Mouse (Mus musculus) retina, adult 2 months (tissue): ENCODE data around the gene Gm136.
"Not testable (repeated sequence)": the region's sequence is repeated elsewhere in the genome, so short reads cannot be mapped to it uniquely, and the experiment has no call there.

Source experiments
- DNase-seq: peaks from one replicate; pipeline ENCODE4 v3.0.0-alpha.2; 2012; ENCODE audit warnings: low read depth, low spot score

Gm136 gene

GRCm38 (mm10) chr4:34756163-34756562 lies at the start of gene Gm136:
Gene Gm136 (minus strand): TSS chr4:34756263.
- no peak for DNase-seq

GRCm38 (mm10) chr4:34801166-34802034 lies 45.3 kb upstream of the Gm136 start:
- DNase-seq = no peak

- no peak for DNase-seq
Measured at GRCm38 (mm10) chr4:34798005-34798404, 41.9 kb upstream of the Gm136 start.

GRCm38 (mm10) chr4:34797294-34797983 lies 41.4 kb upstream of the Gm136 start:
- DNase-seq = no peak

- DNase-seq = no peak
Measured at GRCm38 (mm10) chr4:34796294-34796693, 40.2 kb upstream of the Gm136 start.

GRCm38 (mm10) chr4:34786476-34786875 lies 30.4 kb upstream of the Gm136 start:
- DNase-seq = no peak

DNA sequence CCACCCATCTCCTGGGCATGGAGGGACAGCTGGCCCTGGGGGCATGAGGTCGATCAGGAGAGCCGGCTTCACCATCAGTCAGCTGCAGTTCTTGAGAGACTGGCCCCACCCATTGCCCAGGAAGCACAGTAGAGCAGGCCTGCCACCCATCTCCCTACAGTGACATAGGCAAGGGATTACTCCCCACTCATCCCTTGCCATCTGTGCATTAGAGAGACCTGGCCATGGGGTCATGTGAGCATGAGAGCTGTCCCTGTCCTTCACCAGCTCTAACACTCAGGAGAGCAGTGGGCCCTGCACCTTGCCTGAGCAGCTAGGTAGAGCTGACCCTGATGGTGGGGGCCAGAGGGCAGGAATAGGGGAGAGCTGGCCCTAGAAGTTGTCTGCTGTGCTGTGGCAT lies 29.6 kb upstream of the Gm136 start:
- peak; percentile 50 for DNase-seq

GRCm38 (mm10) chr4:34784865-34785264 lies 28.8 kb upstream of the Gm136 start:
- DNase-seq = no peak

- no peak for DNase-seq
Measured at GRCm38 (mm10) chr4:34782730-34783129, 26.7 kb upstream of the Gm136 start.

- DNase-seq = peak; percentile 83
Measured at GRCm38 (mm10) chr4:34777677-34778527, 21.8 kb upstream of the Gm136 start, which contains the start of gene Smim8. Gene Smim8 (minus strand): TSS chr4:34778423.

GRCm38 (mm10) chr4:34771652-34772371 lies 15.7 kb upstream of the Gm136 start:
- peak; percentile 60 for DNase-seq

- no peak for DNase-seq
Measured at GRCm38 (mm10) chr4:34749236-34749635, 6.8 kb downstream of the Gm136 start.

DNA sequence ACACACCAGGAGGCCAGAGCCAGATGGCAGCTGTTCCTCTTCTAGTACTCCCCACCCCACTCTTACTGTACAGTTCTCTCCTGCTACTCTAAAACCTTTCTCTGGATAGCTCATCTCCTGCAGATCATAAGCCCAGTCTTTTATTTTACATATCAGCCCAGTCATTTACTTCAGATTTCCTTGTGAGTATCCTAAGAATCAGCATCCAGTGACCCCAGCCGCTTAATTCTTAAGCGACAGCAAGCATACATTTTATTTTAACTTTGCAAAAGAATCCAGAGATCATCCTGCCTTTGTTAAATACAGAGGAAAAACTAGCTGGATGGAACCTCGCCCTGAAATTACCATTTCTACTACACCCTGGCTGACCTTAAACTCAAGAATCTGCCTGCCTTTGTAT lies 21.6 kb downstream of the Gm136 start:
- DNase-seq = no peak

DNA sequence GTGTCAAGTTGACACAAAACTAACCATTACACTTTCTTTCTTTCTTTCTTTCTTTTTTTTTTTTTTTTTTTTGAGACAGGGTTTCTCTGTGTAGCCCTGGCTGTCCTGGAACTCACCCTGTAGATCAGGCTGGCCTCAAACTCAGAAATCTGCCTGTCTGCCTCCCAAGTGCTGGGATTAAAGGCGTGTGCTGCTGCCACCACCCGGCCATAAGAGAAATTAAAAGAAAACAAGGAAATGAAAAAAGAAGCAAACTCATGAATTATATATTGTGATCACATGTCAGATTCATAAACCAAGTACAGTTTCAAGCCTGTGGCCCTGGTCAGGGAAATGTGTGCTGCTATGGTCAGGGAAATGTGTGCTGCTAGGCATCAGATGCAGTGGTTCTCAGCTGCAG lies 22.6 kb downstream of the Gm136 start:
- DNase-seq = not testable (repeated sequence)

DNA sequence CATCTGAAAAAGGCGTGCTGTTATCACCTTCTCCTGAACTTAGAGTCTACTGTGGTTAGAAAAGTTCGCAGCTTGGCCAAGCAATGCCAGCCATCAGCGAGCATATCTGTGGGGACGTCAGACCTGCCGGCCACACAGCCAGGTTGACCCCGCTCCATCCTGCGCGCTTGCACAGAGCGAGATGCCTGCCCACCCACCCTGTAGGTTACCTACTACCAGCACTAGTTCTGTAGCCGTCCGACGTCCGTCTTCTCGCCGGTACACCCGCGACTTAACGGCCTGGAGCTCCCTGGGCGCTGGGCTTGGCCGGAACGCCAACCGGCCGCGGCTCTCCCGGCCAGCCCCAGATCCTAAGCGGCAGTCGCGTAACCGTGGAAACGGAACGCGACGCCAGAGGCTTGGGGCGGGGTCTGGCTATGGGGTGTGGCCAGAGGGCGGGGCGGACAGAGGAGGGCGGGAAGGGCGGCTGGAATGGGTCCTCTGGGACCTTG lies 26.2 kb downstream of the Gm136 start, which contains the start of gene Cfap206:
Cfap206 (minus strand) TSS at position 356 of the 491 bp plus-strand sequence.
- DNase-seq = peak; percentile 57

DNA sequence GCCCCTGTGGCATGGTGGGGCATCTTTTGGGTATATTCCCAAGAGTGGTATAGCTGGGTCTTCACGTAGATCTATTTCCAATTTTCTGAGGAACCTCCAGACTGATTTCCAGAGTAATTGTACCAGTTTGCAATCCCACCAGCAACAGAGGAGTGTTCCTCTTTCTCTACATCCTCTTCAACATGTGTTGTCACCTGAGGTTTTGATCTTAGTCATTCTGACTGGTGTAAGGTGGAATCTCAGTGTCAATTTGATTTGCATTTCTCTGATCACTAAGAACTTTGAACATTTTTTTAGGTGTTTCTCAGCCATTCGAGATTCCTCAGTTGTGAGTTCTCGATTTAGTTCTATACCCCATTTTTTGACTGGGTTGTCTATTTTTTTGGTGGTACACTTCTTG lies 30.4 kb downstream of the Gm136 start:
- not testable (repeated sequence) for DNase-seq

DNA sequence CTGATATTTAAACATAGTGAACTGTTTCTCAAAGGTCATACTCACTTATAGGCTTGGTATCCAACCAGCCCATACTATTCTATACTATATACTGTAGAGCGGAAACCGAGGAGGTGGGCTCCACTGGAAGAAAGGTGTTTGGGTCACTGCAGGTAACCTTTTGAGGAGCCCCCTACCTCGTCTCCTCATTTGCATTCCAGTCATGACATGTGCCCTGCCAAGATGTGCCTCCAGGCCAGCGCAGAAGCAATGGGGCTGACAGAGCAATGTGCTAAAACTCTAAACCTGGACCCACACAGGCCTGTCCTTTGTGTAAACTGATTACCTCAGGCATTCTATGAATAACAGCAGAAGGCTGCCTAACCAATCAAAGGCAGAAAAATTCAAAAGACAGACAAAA lies 31.8 kb downstream of the Gm136 start:
- no peak for DNase-seq

DNA sequence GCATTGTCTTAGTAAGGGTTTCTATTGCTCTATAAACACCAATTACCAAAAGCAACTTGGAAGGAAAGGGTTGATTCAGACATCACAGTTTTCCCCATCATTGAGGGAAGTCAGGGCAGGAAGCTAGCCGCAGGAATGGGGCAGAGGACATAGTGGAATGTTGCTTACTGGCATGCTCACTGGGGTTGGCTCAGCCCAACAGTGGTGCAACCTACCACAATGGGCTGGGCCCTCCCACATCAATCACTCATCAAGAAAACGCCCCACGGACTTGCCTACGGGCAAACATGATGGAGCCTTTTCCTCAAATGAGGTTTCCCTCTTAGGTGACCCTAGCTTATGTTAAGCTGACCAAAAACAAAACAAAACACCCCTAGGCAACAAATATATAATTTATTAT lies 32.9 kb downstream of the Gm136 start:
- no peak for DNase-seq

- no peak for DNase-seq
Measured at GRCm38 (mm10) chr4:34720127-34720895, 35.8 kb downstream of the Gm136 start.

GRCm38 (mm10) chr4:34719421-34719820 lies 36.6 kb downstream of the Gm136 start:
- DNase-seq = no peak
